Mouse (Mus musculus) kidney, adult 8-10 months (tissue): ENCODE data around the gene Parvb.

Experiments used
- DNase-seq, 2 experiments: peaks; one replicate each; pipeline ENCODE4 v3.0.0; 2022

The Parvb gene

DNA sequence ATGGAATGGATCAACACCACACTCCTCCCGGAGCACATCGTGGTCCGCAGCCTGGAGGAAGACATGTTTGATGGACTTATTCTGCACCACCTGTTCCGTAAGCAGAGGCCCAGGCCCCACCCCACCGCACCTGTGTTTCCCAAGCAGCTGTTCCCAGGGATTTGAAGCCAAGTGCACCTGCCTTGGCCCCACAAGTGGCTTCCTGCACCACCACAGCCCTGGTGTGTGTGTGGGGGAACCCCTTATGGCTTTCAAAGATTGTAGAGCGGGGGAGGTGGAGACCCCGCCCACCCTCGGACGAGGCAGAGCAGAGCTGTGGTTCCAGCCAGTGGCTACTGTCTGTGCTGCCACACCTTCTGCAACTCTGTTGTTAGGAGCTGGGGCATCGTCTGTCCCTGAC lies 97.0 kb downstream of the Parvb start:
- no peak for DNase-seq

- DNase-seq, result peak; percentile 29 to 45
Measured at GRCm38 (mm10) chr15:84329940-84330339, 98.1 kb downstream of the Parvb start.

GRCm38 (mm10) chr15:84331066-84331612 lies 99.3 kb downstream of the Parvb start:
- no peak for DNase-seq

- no peak for DNase-seq
Measured at GRCm38 (mm10) chr15:84336281-84336817, 104.5 kb downstream of the Parvb start.

DNA sequence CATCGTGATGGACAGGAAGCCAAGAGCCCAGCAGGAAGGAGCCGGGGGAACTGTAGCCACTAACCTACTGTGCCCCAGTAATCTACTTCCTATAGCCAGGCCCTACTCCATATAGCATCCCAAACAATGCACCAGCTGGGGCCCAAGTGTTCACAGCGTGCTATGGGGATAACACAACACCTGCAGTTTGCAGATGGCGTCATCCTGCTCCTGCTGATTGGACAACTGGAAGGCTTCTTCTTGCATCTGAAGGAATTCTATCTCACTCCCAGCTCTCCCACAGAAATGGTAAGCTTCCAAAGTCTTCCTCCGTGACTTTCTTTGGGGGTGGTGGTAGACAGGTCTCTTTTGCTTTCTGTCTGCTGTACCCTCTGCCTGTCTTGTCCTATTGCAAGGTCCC lies 105.8 kb downstream of the Parvb start:
- DNase-seq, result no peak

GRCm38 (mm10) chr15:84340926-84341325 lies 109.1 kb downstream of the Parvb start:
- no peak for DNase-seq

DNA sequence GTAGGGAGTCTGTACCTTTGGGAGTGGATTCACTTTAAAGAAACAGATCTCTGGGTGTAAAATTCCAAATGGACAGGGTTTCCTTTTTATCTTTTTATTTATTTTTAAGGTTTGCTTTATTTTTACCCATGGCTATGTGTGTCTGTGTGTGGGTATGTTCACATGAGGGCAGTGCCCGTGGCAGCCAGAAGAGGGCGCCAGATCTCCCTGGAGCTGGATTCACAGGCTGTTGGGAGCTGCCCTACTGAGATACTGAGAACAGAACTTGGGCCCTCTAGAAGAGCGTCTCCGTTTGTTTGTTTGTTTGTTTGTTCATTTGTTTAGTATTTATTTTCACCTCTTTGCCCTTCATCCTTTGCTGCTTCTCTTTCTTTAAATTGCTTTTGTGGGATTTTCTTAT lies 116.9 kb downstream of the Parvb start:
- no peak for DNase-seq

DNA sequence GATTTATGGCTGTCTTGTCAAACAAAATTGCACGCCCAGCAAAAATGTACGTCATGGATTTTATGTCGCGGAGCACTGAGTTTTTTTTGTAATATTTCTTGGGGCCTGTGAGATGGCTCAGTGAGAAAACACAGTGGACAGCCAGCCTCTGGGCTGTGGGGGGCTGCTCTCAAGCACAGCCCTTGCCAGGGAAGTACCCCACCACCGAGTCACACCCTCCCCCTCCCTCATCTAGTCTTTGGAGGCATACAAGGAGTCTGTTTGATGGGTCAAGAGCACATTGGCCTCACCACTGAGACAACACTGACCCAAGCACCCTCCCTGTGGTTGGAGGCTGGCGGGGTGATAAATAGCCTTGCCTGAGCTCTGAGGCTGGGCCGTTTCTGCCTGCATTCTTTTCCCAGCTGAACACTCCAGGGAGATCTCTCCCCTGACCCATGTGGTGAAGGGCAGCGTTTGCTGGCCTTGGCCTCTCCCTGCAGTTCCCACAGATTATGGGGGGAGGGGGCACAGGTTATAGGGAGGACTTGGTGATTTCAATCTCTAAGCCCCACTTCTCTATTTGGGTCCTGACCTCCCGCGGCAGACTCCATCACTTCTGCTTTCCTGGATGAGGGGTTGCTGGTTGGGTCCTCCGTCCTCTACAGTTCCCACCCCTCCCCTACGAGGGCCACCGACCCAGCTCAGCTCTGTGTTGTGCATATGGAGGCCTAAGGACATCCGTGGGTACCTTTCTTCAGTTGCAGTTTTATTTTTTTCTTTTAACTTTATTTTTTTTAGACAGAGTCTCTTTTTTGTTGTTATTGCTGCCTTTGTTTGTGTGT lies 118.3 kb downstream of the Parvb start:
- DNase-seq, result no peak

DNA sequence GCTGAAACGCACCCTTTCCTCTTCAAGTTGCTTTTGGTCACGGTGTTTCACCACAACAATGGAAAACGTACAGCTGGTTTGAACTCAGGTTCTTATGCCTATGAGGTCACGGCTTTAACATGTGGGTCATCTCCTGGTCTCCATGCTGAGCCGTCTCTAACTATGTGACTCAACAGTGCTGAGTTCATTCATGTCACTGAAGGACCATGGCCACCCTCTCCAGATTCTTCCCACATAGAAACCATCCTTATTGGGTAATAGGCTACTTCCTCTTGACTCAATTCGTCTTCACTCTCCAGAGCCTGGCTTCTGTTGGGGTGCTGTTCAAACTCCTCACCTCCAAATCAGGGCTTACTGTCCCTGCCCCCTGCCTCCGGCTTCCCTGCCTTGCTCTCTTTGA lies 119.5 kb downstream of the Parvb start:
- no peak for DNase-seq

GRCm38 (mm10) chr15:84351915-84352844 lies 120.3 kb downstream of the Parvb start:
- DNase-seq, result no peak

- DNase-seq, result no peak
Measured at GRCm38 (mm10) chr15:84355081-84355480, 123.2 kb downstream of the Parvb start.

- DNase-seq, result no peak
Measured at GRCm38 (mm10) chr15:84364746-84365145, 132.9 kb downstream of the Parvb start.
